Comparison of ENCODE assay signal across 42 mouse cellular contexts in the genomic region with DNA sequence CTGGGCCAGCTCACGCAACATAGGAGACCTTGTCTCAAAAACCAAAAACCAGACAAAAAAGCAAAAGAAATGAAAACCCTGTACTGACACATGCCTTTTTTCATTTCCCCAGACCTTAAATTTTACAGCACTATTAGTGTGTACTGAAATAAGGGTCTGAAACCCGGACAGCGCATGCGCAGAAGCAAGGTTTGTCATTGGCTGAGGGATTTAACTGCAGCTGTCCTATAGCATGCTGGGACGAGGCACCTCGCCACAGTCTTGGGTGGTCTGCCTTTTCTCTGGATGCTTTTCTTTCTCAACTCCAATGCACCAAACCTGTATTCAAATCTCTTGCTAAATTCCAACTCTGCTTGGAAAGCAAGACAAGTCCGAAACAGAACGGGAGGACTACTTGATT. TPM values are rescaled to one million over a fixed set of nuclear protein-coding genes. Genes with fewer than 3 reads are reported as not detected.
"Had no signal": no experiment of that assay in that cellular context is flagged by ENCODE, and none has a peak within 500 bp of the region (broad histone marks: within the 10 kb centered on the region; RNA-seq: fewer than 3 reads in every experiment).

No protein-coding gene starts in this region.

- H3K27ac ChIP-seq: gastrocnemius, adult 2 months; heart, embryonic 10.5 days; hindbrain, embryonic 10.5 days; hindbrain, embryonic 12.5 days; hindbrain, embryonic 14.5 days; intestine, embryonic 15.5 days; limb, embryonic 13.5 days; limb, embryonic 15.5 days; liver, embryonic 12.5 days had no signal

- H3K4me1 ChIP-seq: heart, embryonic 12.5 days; intestine, embryonic 15.5 days had no signal

- H3K27me3 ChIP-seq: heart, embryonic 12.5 days; hindbrain, embryonic 12.5 days; intestine, embryonic 15.5 days; limb, embryonic 13.5 days; limb, embryonic 15.5 days; liver, embryonic 12.5 days had no signal

- DNase-seq: gastrocnemius, adult 2 months; gastrocnemius, postnatal 10 days; gastrocnemius, postnatal 25 days; heart, adult 18-20 months; heart, postnatal 10 days; heart, postnatal 4 days; kidney, adult 18-20 months; kidney, adult 8-10 months; kidney, postnatal 10 days; kidney, postnatal 25 days; kidney, postnatal 4 days; layer of hippocampus, adult 9-11 months; layer of hippocampus, postnatal 36 days; left cerebral cortex, postnatal 4 days had no signal

- H3K4me3 ChIP-seq: gastrocnemius, adult 2 months; heart, embryonic 10.5 days; heart, embryonic 12.5 days; hindbrain, embryonic 10.5 days; hindbrain, embryonic 12.5 days; intestine, embryonic 15.5 days; limb, embryonic 13.5 days; limb, embryonic 15.5 days; liver, embryonic 12.5 days had no signal

- H3K36me3 ChIP-seq: heart, embryonic 10.5 days; heart, embryonic 12.5 days; hindbrain, embryonic 10.5 days; hindbrain, embryonic 12.5 days; intestine, embryonic 15.5 days; limb, embryonic 13.5 days; limb, embryonic 15.5 days; liver, embryonic 12.5 days had no signal

- ATAC-seq: hindbrain, embryonic 16.5 days; inflammation-experienced regulatory T-cells, adult 6 months; intestine, embryonic 15.5 days; intestine, postnatal 0 days; liver, embryonic 12.5 days had no signal

- H3K4me2 ChIP-seq: heart, embryonic 12.5 days; hindbrain, embryonic 12.5 days; hindbrain, embryonic 14.5 days; intestine, embryonic 15.5 days; limb, embryonic 13.5 days; limb, embryonic 15.5 days; liver, embryonic 12.5 days had no signal

- H3K9me3 ChIP-seq: heart, embryonic 10.5 days; heart, embryonic 12.5 days; hindbrain, embryonic 10.5 days; hindbrain, embryonic 12.5 days; intestine, embryonic 15.5 days; limb, embryonic 13.5 days; limb, embryonic 15.5 days; liver, embryonic 12.5 days had no signal

- H3K9ac ChIP-seq: heart, embryonic 12.5 days; hindbrain, embryonic 12.5 days; hindbrain, embryonic 14.5 days; intestine, embryonic 15.5 days; limb, embryonic 13.5 days; limb, embryonic 15.5 days; liver, embryonic 12.5 days had no signal

RNA-seq across cellular contexts. Expression of gene Gm17545, which starts 24.9 kb away (rescaled TPM):
- total RNA-seq: gastrocnemius, adult 2 months; gastrocnemius, postnatal 10 days; gastrocnemius, postnatal 25 days; gastrocnemius, postnatal 4 days; granulocyte monocyte progenitor cell, adult 5-6 weeks; heart, adult 18-20 months; heart, adult 8-10 months; heart, postnatal 10 days; heart, postnatal 25 days; heart, postnatal 4 days; layer of hippocampus, adult 8-10 months; layer of hippocampus, postnatal 14 days; layer of hippocampus, postnatal 36 days; left cerebral cortex, adult 18-20 months; left cerebral cortex, adult 8-10 months; left cerebral cortex, postnatal 10 days; left cerebral cortex, postnatal 25 days; left cerebral cortex, postnatal 4 days; liver, adult 2 months had no signal
- polyA plus RNA-seq: heart, embryonic 10.5 days; heart, embryonic 12.5 days; heart, embryonic 14.5 days; heart, embryonic 16.5 days; hindbrain, embryonic 10.5 days; hindbrain, embryonic 12.5 days; hindbrain, embryonic 14.5 days; hindbrain, embryonic 16.5 days; inflammation-experienced regulatory T-cells, adult 6 months; intestine, embryonic 15.5 days; intestine, postnatal 0 days; kidney, embryonic 14.5 days; kidney, embryonic 16.5 days; limb, embryonic 11.5 days; limb, embryonic 13.5 days; limb, embryonic 15.5 days; liver, adult 2 months; liver, embryonic 12.5 days had no signal
